Mouse (Mus musculus): Measurements from ENCODE around the gene Ddx54.

DNA sequence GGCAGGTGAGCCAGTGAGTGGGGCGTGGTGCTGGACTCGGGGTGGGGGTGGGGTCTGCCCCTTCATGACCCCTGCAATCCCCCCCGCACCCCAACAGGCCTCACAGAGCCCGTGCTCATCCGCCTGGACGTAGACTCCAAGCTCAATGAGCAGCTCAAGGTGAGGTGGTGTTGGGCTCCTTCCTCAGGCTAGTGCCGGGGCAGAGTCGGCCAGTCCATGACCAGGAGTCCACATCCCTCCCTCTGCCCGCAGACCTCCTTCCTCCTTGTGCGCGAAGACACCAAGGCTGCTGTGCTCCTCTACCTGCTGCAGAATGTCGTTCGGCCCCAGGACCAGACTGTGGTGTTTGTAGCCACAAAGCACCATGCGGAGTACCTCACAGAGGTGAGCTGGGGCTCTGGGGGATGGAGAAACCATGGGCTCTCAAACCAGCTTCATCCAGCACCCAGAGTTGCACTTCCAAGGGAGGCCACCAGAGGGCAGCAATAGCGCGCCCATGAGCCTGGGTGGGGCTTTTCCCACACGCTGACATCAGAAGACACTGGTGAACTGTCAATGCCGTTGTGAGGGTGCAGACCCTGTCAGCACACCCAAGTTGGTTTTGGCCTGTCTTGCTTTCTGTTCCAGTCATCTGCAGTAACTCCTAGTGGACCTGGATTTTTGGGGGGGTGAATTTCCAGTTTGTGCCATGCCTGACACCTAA is 8.0 kb downstream of the Ddx54 start:
- TF ChIP-seq CTCF (IDR thresholded peaks at IDR 0.05; ENCODE audit: low read depth) (peak; percentile 99), EP300 (IDR thresholded peaks at IDR 0.05; ENCODE audit: low read depth) (no peak)

All from liver, embryonic 14.5 days (tissue).